Mouse (Mus musculus) heart, adult 2 months (tissue): Measurements from ENCODE around the gene Emx2.

Source experiments
- CTCF ChIP-seq: fragments of 200-600 bp; IDR thresholded peaks from 2 replicates; pipeline ENCODE4 v1.8.1; 2022; ENCODE audit warnings: antibody characterized with exemption, mild to moderate bottlenecking, moderate library complexity
- EP300 ChIP-seq: fragments of 200-500 bp; IDR thresholded peaks from 2 replicates; pipeline ENCODE4 v1.6.1; 2011; ENCODE audit warnings: low read depth, low read length, control low read depth; ENCODE audit not compliant: insufficient read depth
- POLR2A ChIP-seq: fragments of 200-500 bp; IDR thresholded peaks from 2 replicates; pipeline ENCODE4 v1.6.1; 2011; ENCODE audit warnings: mild to moderate bottlenecking, low read depth, low read length, control low read depth; ENCODE audit not compliant: insufficient read depth

GRCm38 (mm10) chr19:59460328-59461115 lies 2.4 kb downstream of the Emx2 start:
- TF ChIP-seq POLR2A (no peak), CTCF (no peak), EP300 (no peak)
